Mouse (Mus musculus) embryonic fibroblast, embryonic 13.5 days (primary cell): ENCODE measurements at regions not wholly inside any gene's neighbourhood (a gene's known extent, or its start where the extent isn't known, plus 50 kb on each side); places are given as distances from the start of the nearest gene placed in this dataset.

Experiments used
- H3K27ac ChIP-seq: 2 replicates; pipeline ENCODE4 v1.5.1; 2012; ENCODE audit warnings: low read length, control low read depth, inconsistent platforms; ENCODE audit not compliant: insufficient read depth
- H3K4me1 ChIP-seq: 2 replicates; pipeline ENCODE4 v1.6.1; 2011; ENCODE audit warnings: low read length; ENCODE audit not compliant: control insufficient read depth, insufficient read depth
- H3K4me3 ChIP-seq: 2 replicates; pipeline ENCODE4 v1.5.1; 2011; ENCODE audit warnings: mild to moderate bottlenecking, control low read depth, low read length; ENCODE audit not compliant: insufficient read depth
- CTCF ChIP-seq: IDR thresholded peaks from 2 replicates; pipeline ENCODE4 v1.5.1; 2011; ENCODE audit warnings: mild to moderate bottlenecking, control low read depth, low read length, moderate library complexity, borderline replicate concordance; ENCODE audit not compliant: insufficient read depth
- POLR2A ChIP-seq: IDR thresholded peaks from 2 replicates; pipeline ENCODE4 v1.6.1; 2011; ENCODE audit warnings: low read depth, mild to moderate bottlenecking, control low read depth, low read length, moderate library complexity

GRCm38 (mm10) chrX:18814441-18814973 lies 353.3 kb upstream of the 4930578C19Rik start:
- no peak for TF ChIP-seq CTCF
- no peak for TF ChIP-seq POLR2A

More at GRCm38 (mm10) chrX:18814441-18814973, 353.3 kb upstream of the 4930578C19Rik start:
- H3K4me1 ChIP-seq, result no peaks in the 10 kb centered on the region
- H3K27ac ChIP-seq, result no peak overlapping the region
- no peak overlapping the region for H3K4me3 ChIP-seq
